Mouse (Mus musculus) layer of hippocampus, adult 9-11 months (tissue): Measurements from ENCODE around the gene Fam53b.

Experiments
- DNase-seq: peaks from one replicate; pipeline ENCODE4 v3.0.0; 2022

The Fam53b gene

DNA sequence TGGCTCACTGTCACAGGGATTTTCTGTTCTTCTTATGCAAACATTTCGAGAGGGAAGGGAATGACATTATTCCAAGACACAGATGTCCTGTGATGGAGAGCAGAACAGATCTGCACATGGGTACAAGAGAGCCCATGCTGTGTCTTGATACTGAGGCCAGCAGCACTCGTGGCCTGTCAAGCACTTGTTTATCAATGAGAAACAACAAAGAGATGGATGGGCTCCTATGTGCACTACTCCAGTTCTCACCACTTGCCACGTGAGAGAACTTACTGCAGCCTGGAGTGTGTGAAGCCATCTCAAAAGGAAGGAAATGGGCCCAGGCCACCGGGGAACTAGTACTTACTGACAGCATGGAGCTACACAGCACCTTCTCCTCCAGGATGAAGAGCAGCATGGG is 27.2 kb downstream of the Fam53b start:
- no peak for DNase-seq

DNA sequence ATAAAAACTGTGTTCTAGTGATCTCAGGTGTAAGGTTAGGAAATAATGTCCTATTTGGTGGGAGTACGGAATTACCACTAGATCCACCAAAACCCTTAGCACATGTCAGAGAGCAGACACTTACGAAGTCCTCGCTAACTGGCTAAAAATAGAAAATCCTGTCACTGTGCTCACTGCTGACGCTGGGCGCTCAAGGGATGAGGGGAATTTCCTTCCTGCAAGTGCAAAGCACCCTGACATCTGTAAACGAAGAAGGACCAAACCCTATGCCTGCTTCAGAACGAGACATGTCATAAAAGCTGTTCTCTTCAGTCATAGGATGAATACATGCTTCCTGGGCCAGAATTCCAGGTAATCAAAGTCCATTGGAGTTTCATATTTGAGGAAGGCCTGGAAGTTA is 27.7 kb downstream of the Fam53b start:
- no peak for DNase-seq

DNA sequence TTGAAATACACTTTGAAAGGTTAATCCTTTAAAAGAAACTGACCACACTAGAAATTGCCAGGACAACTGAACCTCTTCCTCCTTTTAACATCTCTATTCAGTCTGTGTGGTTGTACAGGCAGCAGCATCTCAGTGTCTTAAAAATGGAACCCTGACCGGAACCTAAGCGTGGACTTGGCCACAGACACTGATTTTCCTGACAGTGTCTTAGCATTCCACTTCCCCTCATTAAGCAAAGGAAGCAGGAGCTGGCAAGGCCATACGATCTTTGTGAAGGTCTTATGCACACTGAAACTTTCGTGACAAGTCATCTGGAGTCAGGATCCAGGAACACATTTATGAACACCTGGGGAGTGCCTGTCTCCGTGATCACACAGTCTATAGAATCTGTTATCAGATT is 29.6 kb downstream of the Fam53b start:
- DNase-seq, result no peak

- DNase-seq, result no peak
Observed at GRCm38 (mm10) chr7:132781850-132782249, 31.8 kb downstream of the Fam53b start.

DNA sequence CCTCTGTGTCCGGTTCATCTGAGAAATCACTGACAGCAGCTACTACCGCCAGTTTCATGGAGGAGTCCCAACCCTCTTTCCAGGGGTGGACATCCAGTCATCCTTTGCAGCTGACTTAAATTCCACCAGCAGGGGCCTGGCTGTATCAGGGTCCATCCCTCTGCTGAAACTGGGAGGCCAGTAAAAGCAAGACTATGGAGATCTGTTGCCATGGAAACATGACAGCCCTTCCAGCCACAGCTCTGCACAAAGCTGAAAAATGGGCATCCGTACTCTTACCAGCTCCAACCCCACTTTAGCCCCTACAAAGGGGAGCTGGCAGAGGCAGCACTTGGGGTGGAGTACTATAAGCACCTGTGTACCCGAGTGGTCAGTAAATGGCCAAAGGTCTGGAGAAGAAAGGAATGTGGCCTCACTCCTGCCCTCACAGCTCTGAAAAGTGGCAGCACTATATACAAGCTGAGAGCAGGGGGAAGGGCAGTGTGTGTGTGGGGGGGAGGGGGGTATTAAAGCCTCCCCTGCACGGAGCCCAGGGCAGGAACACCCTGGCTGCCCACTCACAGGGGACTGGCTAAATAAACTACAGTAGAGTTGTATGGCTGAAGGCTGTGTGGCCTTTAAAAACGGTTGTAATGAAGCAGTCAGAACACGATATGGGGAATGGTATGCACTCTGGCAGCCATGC is 32.4 kb downstream of the Fam53b start:
- no peak for DNase-seq

DNA sequence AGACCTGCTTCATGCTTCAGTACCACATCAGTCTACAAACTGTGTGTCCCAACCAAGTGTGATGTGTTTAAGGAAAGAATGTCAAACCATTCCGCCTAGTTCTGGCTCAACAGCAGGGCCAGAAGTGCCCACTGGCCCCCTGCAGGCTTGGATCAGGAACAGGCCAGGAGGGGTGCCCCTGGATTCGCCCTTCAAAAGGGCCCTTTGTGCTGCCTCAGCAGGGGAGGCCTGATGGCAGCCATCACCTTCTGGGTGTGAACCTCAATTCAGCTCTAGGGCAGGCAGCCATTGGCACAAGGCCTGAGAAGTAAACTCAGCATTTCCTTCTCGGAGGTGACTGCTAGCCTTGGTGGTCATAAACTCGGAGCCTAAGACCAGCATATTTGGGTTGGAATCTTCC is 33.1 kb downstream of the Fam53b start:
- DNase-seq, result no peak

DNA sequence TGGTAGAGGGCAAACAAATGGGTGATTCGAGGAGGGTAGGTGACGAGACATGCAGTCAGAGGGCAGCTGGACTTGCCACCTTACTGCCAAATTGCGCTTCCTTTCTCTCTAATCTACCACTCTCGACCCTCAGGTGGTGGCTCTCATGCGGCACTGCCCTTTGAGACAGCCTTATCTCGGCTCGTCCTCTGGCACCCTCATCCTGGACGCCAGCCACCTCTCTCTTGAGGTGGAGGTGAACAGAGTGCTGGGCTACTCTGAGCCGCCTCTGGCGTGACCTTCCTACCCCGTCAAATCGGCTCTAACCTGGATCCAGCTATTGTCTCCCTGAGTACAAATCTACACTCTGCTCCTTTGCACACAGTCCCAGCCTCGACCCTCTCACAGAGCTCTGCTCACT is 35.1 kb downstream of the Fam53b start:
- no peak for DNase-seq

GRCm38 (mm10) chr7:132777728-132778453 is 35.8 kb downstream of the Fam53b start:
- DNase-seq, result no peak

DNA sequence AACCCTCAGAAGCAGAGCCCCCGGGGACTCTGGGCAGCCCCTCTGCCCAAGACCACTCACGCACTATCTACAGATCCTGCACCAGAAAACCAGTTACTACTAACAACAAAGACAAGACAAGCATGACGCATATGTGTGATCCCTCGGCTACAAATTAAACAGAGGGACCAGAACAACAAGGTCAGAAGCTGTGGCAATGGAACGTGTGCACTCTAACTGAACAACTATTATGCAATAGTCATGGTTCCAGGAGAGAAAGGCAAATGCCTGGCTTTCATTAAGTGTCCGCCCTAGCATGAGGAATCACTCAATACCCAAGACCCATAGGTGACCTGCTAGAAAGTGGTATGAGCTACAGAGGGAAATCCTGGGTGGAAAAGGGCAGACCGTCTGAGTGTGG is 36.6 kb downstream of the Fam53b start:
- no peak for DNase-seq

- DNase-seq, result no peak
Observed at GRCm38 (mm10) chr7:132776338-132777111, 37.2 kb downstream of the Fam53b start.

GRCm38 (mm10) chr7:132775922-132776321 is 37.8 kb downstream of the Fam53b start:
- DNase-seq, result no peak

- DNase-seq, result no peak
Observed at GRCm38 (mm10) chr7:132775333-132775732, 38.4 kb downstream of the Fam53b start.

GRCm38 (mm10) chr7:132773011-132773705 is 40.5 kb downstream of the Fam53b start:
- DNase-seq, result no peak

- DNase-seq, result no peak
Observed at GRCm38 (mm10) chr7:132772440-132772839, 41.2 kb downstream of the Fam53b start.

DNA sequence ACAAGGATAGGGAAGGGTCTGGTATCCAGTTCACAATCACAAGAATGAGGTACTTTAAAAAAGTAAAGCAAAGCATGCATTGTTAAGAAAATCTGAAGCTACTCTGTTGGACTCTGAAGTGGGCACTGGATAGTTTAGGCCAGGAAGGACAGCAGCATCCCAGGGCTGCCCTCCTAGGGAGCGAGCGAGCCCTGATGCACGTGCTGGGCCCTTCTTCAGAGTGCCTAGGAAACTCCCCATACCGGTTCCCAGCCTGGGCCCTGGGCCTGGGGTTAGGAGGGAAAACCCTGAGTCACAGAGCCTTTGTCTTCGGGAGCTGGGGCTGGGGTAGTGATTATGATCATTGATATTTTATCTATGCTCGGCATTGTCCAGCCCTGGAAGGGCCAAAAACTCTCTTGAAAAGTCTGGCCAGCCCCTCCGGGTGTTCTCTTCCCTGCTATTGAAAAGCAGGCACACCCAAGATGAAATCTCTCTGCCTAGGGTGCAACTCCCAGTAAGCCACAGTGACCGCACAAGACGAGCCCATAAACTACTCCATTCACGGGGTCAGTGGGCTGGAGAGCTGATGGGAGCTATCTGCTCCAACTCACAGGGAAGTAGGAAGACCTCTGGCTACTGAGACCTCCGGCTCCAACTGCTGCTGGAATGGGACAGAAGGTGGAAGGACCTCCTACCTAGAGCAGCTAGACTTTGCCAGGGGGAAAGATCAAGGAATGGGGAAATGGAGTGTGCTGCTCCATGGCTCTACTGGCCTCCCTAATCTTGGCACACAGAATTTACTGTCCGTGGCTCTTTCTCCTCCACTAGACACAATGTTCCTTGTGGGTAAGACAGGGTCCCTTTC is 45.0 kb downstream of the Fam53b start:
- no peak for DNase-seq

DNA sequence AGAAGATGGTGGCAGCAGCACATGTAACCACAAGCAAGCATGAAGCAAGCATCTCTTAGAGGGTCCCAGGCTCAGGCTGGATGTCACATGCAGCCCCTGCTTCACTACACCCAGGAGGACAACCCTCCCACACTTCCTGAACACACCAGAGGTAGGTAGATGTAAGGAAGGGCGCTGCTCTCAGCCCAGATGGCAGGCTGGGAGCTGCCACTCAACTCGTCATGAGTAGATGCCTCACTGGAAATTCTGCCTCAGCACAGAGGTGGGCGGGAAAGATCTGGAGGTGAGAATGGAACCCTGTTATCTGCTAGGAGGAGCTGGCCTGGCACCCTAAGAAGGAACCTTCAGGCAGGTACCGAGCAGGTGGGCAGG is 45.7 kb downstream of the Fam53b start:
- DNase-seq, result no peak

- no peak for DNase-seq
Observed at GRCm38 (mm10) chr7:132767233-132767998, 46.3 kb downstream of the Fam53b start.

- DNase-seq, result no peak
Observed at GRCm38 (mm10) chr7:132766235-132766871, 47.3 kb downstream of the Fam53b start.

GRCm38 (mm10) chr7:132765629-132766186 is 48.0 kb downstream of the Fam53b start:
- no peak for DNase-seq

DNA sequence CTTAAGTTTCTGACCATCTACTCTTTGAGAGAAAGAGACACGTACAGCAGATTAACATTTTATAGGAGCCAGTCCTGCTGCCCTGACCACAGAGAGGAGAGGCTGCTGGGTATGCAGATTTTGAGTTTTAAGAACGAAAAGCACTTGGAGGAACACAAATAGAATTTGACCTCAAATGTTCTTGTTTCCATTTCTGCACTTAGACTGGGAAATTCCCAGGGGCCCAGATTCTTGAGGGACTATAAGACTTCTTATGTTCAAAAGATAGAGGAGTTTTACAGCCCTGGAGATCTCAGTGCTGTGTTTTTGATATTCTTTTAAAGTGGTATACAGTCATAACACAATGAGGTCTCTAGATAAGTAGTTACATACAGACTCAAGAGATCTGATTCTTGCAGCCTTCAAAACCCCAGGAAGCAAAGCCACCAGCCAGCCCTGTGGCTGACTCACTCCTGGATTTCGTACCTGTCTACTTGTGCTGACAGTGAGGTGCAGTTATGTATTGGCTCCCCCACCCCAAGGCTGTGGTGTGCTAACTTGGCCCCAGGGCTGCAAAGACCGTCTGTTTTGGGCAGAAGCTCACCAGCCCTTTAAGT is 48.7 kb downstream of the Fam53b start:
- no peak for DNase-seq
